Mouse (Mus musculus) C2C12 (cell line): Measurements from ENCODE around the gene Pias3. TPM values are rescaled to one million over a fixed set of nuclear protein-coding genes. Genes with fewer than 3 reads are reported as not detected.
A peak's percentile ranks its signal among the peaks of the same experiment; 100 is the strongest.

Experiments
- H3K27me3 ChIP-seq: one replicate; pipeline ENCODE4 v1.6.1; 2011; ENCODE audit not compliant: control insufficient read depth, insufficient read depth, insufficient read length
- H3K36me3 ChIP-seq: one replicate; pipeline ENCODE4 v1.6.1; 2011; ENCODE audit not compliant: control insufficient read depth, insufficient read depth
- H3K4me3 ChIP-seq: one replicate; pipeline ENCODE4 v1.5.1; 2011; ENCODE audit warnings: mild to moderate bottlenecking, control low read depth; ENCODE audit not compliant: poor library complexity, insufficient read depth, severe bottlenecking
- H3K79me2 ChIP-seq: one replicate; pipeline ENCODE4 v1.6.1; 2011; ENCODE audit not compliant: control insufficient read depth, insufficient read depth
- H3K79me3 ChIP-seq: one replicate; pipeline ENCODE4 v1.6.1; 2011; ENCODE audit warnings: low read depth, control low read depth
- H3ac ChIP-seq: one replicate; pipeline ENCODE3; 2011; ENCODE audit warnings: low read depth; ENCODE audit not compliant: control insufficient read depth, insufficient read length
- CEBPB ChIP-seq: IDR thresholded peaks from one replicate; pipeline ENCODE4 v1.6.1; 2011; ENCODE audit warnings: low read depth, mild to moderate bottlenecking, control low read depth, moderate library complexity
- CTCF ChIP-seq: IDR thresholded peaks from one replicate; pipeline ENCODE4 v1.5.1; 2011; ENCODE audit not compliant: control insufficient read depth, insufficient read depth, insufficient read length
- FOSL1 ChIP-seq: IDR thresholded peaks from one replicate; pipeline ENCODE4 v1.8.0; 2011; ENCODE audit warnings: mild to moderate bottlenecking, low read length; ENCODE audit not compliant: poor library complexity, insufficient read depth, severe bottlenecking
- MAX ChIP-seq: IDR thresholded peaks from one replicate; pipeline ENCODE4 v1.6.1; 2011; ENCODE audit warnings: mild to moderate bottlenecking, control low read depth
- MYOD1 ChIP-seq: IDR thresholded peaks from one replicate; pipeline ENCODE4 v1.6.1; 2011; ENCODE audit warnings: low read depth; ENCODE audit not compliant: control insufficient read depth, insufficient read length
- MYOG ChIP-seq: IDR thresholded peaks from one replicate; pipeline ENCODE4 v1.6.1; 2011; ENCODE audit not compliant: control insufficient read depth, insufficient read length; ENCODE audit errors: extremely low read depth
- USF1 ChIP-seq: IDR thresholded peaks from one replicate; pipeline ENCODE4 v1.6.1; 2011; ENCODE audit warnings: low read depth, mild to moderate bottlenecking, control low read depth, moderate library complexity
- polyA plus RNA-seq: library from polyadenylated mRNA; unstranded; fragments of >200 nt; fragmentation: generic; extraction: Trizol; gene quantifications from one replicate; pipeline ENCODE4 v1.2.1, GENCODE M21; 2012; ENCODE audit warnings: missing spikeins

Gene Pias3
- polyA plus RNA-seq, 1 experiment: 19.2 TPM

DNA sequence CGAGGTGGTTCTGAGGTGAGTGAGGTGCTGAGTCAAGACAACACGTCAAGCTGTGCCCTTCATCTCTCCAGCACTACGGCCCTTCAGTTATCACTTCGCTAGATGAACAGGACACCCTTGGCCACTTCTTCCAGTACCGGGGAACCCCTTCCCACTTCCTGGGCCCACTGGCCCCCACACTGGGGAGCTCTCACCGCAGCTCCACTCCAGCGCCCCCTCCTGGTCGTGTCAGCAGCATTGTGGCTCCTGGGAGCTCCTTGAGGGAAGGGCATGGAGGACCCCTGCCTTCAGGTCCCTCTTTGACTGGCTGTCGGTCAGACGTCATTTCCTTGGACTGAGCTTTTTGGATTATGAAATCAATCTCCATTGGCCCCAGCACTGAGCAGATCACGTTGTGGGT is 8.6 kb downstream of the Pias3 start:
- H3K79me2 ChIP-seq: no peaks in the 10 kb centered on the region
- H3K36me3 ChIP-seq: peaks cover 51% of the 10 kb centered on the region
- TF ChIP-seq MYOD1 (no peak), CTCF (peak; percentile 49)
- no peak overlapping the region for H3ac ChIP-seq
- H3K27me3 ChIP-seq: no peaks in the 10 kb centered on the region
- no peak overlapping the region for H3K4me3 ChIP-seq
- no peaks in the 10 kb centered on the region for H3K79me3 ChIP-seq

DNA sequence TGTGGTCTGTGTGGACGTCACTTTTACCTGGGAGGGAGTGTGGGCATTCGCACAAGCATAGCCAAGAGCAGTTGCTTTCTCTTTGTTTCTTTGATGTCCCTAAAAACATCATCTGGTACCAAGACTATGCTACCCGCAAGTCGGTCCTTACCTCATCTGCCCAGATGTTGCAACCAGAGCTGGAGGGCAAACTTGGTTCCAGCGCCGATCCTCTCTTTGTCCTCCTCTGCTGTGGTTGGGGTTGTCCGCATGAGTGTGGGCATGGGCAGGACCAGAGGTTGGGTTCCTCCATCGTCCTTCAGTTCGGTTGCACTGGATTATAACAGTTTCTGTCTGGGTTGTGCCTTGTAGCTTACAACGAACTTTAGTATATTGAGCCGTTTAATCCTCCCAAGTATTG is 10.0 kb downstream of the Pias3 start:
- Histone ChIP-seq H3K79me3 (no peaks in the 10 kb centered on the region), H3K36me3 (peaks cover 50% of the 10 kb centered on the region), H3K79me2 (no peaks in the 10 kb centered on the region), H3K27me3 (no peaks in the 10 kb centered on the region), H3K4me3 (no peak overlapping the region), H3ac (no peak overlapping the region)
- TF ChIP-seq CTCF (no peak), MYOG (no peak), USF1 (no peak), FOSL1 (no peak), MAX (no peak), CEBPB (no peak), MYOD1 (no peak)

DNA sequence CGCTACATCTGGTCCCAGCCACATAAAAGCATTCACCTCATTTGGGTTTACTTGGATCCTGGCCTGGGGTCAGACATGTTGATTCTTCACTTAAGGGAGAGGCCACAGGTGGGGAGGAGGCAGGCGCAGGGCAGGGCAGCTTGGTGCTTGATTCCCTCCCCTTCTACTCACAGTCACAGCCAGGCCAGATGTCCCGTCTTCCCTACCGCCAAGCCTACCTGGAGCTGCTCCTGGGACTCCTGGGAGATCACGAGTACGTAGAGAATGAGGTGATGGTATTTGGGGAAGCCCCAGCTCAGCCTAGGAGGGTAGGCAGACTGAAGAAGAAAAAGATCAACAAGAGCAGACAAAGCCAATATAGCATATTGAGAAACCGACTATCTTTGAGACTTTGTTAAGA is 10.8 kb downstream of the Pias3 start:
- no peaks in the 10 kb centered on the region for H3K79me2 ChIP-seq
- H3K36me3 ChIP-seq: peaks cover 50% of the 10 kb centered on the region
- H3K27me3 ChIP-seq: no peaks in the 10 kb centered on the region
- no peak overlapping the region for H3ac ChIP-seq
- no peak for TF ChIP-seq CEBPB
- no peak for TF ChIP-seq USF1
- TF ChIP-seq CTCF: no peak
- no peak for TF ChIP-seq MYOD1
- TF ChIP-seq FOSL1: no peak
- TF ChIP-seq MYOG: no peak
- H3K79me3 ChIP-seq: no peaks in the 10 kb centered on the region
- H3K4me3 ChIP-seq: no peak overlapping the region

DNA sequence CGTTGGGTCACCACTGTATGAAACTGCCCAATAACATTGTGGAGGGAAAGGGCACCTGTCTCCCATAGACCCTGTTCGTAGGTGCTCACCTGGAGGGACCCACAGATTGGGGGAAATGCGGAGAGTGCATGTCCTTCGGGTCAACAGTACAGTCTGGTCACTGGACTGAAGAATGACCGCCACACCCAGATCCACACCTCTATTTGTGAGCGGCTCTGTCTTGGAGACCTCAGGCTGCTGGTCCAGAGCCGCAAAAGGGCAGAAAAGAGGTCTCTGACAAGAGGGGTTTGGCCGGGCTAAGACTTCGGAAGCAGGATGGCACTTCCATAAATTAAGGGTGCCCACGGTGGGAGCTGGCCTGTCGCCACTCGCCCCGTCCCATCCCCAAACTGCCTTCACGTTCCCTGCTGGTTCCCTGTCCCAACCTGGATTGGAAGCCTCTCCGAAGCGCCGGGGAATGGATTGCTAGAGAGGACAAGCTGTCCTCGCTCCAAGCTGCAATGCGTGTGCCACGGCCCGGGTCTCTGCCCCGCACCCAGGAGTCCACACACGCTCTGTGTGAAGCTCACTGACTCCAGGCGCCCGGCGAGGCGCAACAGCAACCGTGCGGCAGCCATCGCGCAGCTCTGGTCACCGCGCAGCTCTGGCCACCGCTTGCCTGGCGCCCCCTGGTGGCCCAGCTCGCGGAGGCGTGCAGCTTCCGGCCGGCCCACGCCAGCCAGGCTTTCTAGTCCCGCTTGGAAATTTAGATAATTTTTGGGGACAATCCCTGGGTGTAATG is 11.9 kb downstream of the Pias3 start, which contains the start of gene Nudt17:
Gene Nudt17, minus strand, starts transcription at position 660 of the 781 bp plus-strand sequence.
- Histone ChIP-seq H3K27me3 (no peaks in the 10 kb centered on the region), H3ac (peak within 1 kb of the TSS; percentile 23), H3K4me3 (peak within 1 kb of the TSS; percentile 16), H3K36me3 (peaks cover 52% of the 10 kb centered on the region), H3K79me3 (no peaks in the 10 kb centered on the region), H3K79me2 (no peaks in the 10 kb centered on the region)
- TF ChIP-seq CTCF: peak; percentile 99
- no peak for TF ChIP-seq MYOG
- TF ChIP-seq MAX: peak; percentile 36
- no peak for TF ChIP-seq MYOD1

DNA sequence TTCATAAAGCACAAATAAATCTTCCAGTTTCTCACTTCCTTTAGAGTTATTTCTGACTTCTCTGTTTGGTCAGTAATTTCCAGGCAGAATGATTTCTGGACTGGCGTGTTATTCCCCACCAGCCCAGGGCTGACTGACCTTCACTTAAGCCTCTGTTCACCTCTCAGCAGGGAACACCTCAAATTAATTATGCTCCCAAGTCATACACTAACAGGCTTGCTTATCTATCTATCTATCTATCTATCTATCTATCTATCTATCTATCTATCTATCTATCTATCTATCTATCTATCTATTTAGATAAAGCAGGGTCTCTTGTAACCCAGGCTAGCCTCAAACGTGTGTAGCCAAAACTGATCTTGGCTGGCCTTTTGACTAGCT is 12.5 kb downstream of the Pias3 start:
- no peak overlapping the region for H3K4me3 ChIP-seq

GRCm38 (mm10) chr3:96714286-96714685 is 18.1 kb downstream of the Pias3 start:
- Histone ChIP-seq H3K27me3 (no peaks in the 10 kb centered on the region), H3K36me3 (peaks cover 74% of the 10 kb centered on the region), H3K4me3 (no peak overlapping the region), H3K79me3 (no peaks in the 10 kb centered on the region), H3K79me2 (no peaks in the 10 kb centered on the region), H3ac (no peak overlapping the region)
- TF ChIP-seq CTCF (no peak), USF1 (peak; percentile 75), MYOG (no peak), MAX (no peak), MYOD1 (no peak)

More for the DNA sequence above, 12.5 kb downstream of the Pias3 start:
- Histone ChIP-seq H3K79me2 (no peaks in the 10 kb centered on the region), H3K36me3 (peaks cover 52% of the 10 kb centered on the region), H3ac (no peak overlapping the region), H3K27me3 (no peaks in the 10 kb centered on the region), H3K79me3 (no peaks in the 10 kb centered on the region)
- TF ChIP-seq FOSL1: no peak
- no peak for TF ChIP-seq MYOD1
- no peak for TF ChIP-seq CTCF
- no peak for TF ChIP-seq CEBPB
- no peak for TF ChIP-seq USF1
- no peak for TF ChIP-seq MAX
- TF ChIP-seq MYOG: no peak
